Mouse (Mus musculus): ENCODE results near the gene Csl.

Csl gene

GRCm38 (mm10) chr10:99759558-99759957, at the start of gene Csl:
Csl (minus strand) TSS chr10:99759658.
- DNase-seq (ENCODE audit: low spot score in 2 of 2): no peak

DNA sequence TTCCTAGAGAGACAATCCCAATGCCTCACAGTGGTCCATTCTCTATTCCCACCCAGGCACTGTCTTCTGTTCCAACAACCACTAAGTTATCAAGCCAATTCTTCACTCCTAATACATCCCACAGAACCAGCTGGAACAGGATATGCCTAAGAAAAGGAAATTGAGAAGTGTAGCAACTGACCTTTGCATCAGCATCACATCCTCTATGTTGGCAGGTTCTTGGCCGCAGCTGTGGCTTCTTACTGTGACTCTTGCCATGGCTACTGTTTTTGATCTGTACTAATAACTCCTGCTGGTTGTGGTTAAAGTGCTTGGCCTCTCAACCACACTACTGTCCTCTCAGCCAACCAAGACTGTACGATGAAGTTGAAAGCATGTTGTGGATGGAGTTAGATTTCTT, 30.0 kb upstream of the Csl start:
- no peak for DNase-seq (ENCODE audit: low spot score in 2 of 2)

- no peak for DNase-seq (ENCODE audit: low spot score in 2 of 2)
These were observed 15.0 kb upstream of the Csl start for GRCm38 (mm10) chr10:99774228-99775120.

DNA sequence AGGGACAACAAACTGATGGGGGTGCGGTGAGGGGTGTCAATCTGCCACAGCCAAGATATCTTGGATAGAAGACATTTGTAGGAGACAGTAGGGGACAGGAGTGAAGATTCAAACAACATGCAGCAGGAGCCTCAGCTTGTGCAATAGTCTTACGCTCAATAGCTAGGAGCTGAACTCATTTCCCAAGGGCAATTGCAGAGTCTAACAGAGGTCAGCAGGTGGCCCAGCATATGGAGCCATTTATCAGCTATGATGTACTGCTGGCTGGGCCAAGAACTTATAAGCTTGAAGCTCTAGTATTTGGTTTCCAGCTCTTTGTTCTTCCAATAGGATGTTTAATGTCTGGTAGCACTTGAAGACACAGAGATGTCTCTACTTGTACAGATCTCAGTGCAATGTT, 9.3 kb downstream of the Csl start:
- no peak for DNase-seq (ENCODE audit: low spot score in 2 of 2)

DNA sequence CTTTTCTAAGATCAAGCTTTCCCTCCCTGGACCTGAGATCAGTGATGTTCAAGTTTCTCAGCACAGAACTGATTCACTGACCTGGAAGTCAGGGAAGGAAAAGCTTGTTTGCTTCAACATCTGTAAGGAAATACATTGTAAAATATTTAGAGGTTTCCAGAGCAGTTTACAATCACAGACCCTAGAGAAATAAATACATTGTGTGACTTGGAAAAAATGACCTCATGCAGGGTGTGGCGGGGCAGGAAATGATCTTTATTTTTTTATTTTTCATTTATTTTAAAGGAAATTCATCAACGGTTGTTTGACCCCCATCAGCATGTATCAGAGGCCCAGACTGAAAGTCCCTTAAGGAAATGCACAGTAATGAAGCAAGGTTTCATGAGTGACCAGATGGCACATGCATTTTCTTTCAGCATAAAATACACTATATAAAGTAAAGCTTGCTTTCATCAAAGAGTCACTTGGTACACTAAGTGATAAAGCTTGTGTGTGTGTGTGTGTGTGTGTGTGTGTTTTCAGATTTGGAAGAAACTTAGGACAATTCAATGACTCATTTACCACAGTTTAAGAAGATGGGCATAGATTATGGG, 10.7 kb downstream of the Csl start:
- DNase-seq (ENCODE audit: low spot score in 2 of 2): no peak

GRCm38 (mm10) chr10:99748009-99748408, 11.4 kb downstream of the Csl start:
- no peak for DNase-seq (ENCODE audit: low spot score in 2 of 2)

GRCm38 (mm10) chr10:99741609-99742280, 17.7 kb downstream of the Csl start:
- no peak for DNase-seq (ENCODE audit: low spot score in 2 of 2)

- no peak for DNase-seq (ENCODE audit: low spot score in 2 of 2)
These were observed 46.3 kb downstream of the Csl start for GRCm38 (mm10) chr10:99713129-99713528.

GRCm38 (mm10) chr10:99711567-99711966, 47.9 kb downstream of the Csl start:
- DNase-seq (ENCODE audit: low spot score in 2 of 2): no peak

Measured in right cerebral cortex, adult 2 months (tissue).